Mouse (Mus musculus): ENCODE measurements around the gene Paxbp1. TPM values are rescaled to one million over a fixed set of nuclear protein-coding genes. Genes with fewer than 3 reads are reported as not detected.

The Paxbp1 gene
- 10 to 100 TPM; 45.8 to 77.8 (median 53.7) TPM for total RNA-seq (2022)

- DNase-seq, result peak; percentile 97
Measured at GRCm38 (mm10) chr16:91044270-91045182, at the start of gene Paxbp1. Paxbp1 (minus strand) TSS chr16:91044543.

- DNase-seq, result no peak
Measured at GRCm38 (mm10) chr16:91086642-91087306, 42.4 kb upstream of the Paxbp1 start.

DNA sequence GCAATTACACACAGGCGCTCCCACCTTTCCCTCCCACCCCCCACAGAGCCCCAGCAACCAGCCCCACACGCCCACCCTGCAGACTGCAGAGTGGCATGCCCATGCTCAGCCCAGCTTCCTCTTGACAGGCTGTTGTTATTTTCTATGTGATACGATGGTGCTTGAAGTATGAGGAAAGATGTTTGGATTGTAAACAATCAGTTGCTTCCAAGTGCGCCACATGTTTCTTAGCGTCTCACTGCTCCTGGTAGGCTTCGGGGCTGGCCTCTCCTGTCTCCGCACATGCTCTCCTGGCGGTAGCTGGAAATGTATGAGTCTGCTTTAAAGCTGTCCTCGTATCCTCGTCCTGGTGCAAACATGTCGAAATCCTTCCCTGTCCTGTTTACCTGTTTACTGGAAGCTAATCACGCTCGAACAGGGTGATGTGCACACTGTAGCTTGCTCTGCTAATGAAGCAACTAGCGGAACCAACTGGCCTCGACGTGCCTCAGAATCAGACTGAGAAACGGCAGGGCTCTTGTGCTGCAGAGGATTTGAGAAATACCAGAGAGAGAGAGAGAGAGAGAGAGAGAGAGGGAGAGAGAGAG is 41.0 kb upstream of the Paxbp1 start:
- no peak for DNase-seq

GRCm38 (mm10) chr16:91084307-91085238 is 40.2 kb upstream of the Paxbp1 start:
- DNase-seq, result no peak

DNA sequence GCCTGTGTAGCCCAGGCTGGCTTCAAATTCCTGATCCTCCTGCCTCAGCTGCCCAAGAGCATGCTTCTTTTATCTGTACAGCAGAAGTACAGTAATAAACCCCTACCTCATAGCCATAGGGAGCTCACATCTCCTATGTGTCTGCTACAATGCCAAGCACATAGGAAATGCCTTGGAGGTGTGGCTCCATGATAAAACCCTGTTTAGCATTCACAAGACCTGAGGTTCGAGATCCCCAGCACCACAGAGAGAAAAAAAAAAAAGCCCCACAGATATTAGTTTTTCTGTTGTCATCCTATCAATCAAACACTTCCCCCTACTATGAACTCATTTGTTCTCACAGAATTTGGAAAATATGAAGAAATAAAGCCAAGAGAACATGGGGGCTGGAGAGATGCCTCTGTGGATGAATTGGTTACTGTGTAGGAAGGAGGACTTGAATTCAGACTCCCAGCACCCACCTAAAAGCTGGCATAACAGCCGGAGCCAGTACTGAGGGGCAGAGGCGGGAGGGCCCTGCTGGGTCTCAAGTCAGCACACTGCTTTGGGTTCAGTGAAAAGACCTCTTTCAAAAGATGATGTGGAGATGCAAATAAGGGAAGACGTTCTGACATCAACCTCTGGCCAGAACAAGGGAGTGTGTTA is 38.8 kb upstream of the Paxbp1 start:
- DNase-seq, result no peak

GRCm38 (mm10) chr16:91081508-91081907 is 37.2 kb upstream of the Paxbp1 start:
- DNase-seq, result no peak

DNA sequence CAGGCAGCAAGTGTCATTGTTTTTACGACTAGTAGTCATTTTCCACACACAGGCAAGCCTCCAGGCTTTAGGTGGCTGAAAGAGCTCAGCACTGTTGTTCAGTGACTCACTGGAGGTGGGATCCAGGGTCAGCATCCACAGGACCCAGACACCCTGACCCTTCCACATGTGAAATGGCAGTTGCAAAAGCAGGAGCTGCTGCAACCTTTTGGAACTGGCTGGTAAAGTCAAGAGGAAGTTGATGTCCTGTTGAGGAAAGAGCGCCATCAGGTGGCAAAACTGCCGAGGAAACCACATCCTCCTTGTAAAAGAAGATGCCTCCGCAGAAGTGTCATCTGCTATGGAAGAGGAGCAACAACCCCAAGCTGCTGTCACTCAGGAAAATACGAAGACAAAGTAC is 31.8 kb upstream of the Paxbp1 start:
- peak; percentile 60 for DNase-seq

DNA sequence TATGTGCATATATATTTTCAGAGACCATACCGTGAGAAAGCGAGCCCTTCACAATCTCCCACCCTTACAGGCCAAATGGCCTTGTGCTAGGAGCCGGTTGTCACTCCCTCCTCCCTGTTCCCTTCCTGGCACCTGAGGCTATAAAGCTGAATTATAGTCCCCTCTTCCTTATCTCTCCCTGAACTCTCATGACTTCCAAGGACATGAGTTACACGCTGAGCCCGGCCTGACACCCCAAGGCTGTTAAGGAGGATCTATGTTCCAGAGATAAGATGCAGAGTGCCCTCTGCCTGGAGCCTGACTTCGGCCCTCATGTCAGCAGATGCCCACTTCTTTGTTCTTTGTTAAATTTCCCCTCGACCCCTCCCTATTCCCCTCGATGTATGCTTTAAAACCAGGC is 31.1 kb upstream of the Paxbp1 start:
- peak; percentile 64 for DNase-seq

GRCm38 (mm10) chr16:91073163-91073892 is 29.0 kb upstream of the Paxbp1 start:
- DNase-seq, result peak; percentile 85

GRCm38 (mm10) chr16:91072256-91072655 is 27.9 kb upstream of the Paxbp1 start:
- DNase-seq, result no peak

DNA sequence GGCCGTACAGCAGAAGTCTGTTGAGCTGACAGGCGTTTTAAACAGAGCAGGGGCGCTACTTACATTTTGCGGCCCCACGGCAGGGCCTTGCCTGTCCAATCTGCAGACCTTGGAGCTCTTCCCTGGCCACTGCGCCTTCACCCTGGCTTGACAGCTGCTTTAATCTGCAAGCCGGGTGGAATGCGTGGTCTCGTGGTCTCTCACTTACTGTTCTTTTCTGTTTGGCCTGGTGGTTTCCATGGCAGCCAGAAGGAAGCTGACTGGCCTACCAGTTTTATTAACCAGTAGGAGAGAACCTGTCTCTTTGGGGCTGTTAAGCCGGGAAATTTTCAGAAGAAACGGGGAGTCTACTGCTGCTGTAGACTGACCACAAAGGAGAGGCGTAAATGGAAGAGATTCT is 24.6 kb upstream of the Paxbp1 start:
- DNase-seq, result no peak

GRCm38 (mm10) chr16:91067122-91067521 is 22.8 kb upstream of the Paxbp1 start:
- DNase-seq, result no peak

DNA sequence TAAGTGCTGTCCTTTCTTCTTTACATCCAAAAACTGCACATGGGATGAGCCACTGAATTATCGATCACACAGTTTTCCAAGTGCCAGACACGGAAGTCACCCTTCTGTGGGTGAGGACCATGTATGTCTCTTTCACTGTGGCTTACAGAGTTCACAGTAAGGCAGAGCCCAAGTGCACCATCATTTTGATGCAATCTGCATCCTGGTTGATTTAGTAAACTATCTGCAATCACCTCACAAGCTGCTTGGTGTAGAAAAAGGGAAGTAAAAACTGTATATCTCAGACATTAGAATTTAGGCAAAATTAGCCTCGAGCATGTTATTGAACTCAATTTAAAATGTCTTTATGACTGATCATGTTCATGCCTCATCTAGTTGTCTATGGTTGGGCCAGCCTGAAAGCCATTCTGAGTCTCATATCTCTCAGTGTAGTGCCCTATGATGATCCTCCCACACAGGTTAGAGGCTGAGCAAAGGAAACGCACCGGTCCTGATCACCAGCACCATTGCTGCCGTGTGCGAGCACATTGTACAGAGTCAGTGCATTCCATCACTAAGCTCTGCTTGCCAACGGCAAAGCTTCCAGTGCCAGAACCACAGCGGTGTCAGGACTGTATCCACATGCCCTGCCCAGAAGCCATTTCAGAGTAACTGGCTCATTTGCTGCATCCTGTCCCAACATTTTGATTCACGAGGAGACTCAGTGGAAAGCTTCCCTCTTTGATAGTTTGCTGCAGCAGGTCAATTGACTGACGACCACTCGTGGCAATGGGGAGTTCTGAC is 20.4 kb upstream of the Paxbp1 start:
- no peak for DNase-seq

DNA sequence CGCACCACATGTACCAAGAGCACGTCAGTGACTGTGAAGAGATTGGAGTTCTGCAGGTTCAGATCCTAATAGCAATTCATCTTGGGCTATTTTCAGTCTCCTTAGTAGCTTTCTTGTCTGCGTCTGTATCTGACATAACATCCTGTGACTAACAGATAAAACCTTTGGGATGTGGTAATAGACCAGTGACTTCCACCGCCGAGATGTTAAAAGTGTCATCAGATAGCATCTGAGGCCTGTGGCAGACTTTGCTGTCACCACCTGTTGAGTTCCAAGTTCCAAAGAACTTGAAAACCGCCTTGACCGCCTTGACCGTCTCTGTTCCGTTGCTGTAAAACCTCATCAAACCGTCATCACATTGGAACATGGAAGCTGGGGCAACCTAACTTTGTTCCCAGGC is 19.4 kb upstream of the Paxbp1 start:
- no peak for DNase-seq

DNA sequence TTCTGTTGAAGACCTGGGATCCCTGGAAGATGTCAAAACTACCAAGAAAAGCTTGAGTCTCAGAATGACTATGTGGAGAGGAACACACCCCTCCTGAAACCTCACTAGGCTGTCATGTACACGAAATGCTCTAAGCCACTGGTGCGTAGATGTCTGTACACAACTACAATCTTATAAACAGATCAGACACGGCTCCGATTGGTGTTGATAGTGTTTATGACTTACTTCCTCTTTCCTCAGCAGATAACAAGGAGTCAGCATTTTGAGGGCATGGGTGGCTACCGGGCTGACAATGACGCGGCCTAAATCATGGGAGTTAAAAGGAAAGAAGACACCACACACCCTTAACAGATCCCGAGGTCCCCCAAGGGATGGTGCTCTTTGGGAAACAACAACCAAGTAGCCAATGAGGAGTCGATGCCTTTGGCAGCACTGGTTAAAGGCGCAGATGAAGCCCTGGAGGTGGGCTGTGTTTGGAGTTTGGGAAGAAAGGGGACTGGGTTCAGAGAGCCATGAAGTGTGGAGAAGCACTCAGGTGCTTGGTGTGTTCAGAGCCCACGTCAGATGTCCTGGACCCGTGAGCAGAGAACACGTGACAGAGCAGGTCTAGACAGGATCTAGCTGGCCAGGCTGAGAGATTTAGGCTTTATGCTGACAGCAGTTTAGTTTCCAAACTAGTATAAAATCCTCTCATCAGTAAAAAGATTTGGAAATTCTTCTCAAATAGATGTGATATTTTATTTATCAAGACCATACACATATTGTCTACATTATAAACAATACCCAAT is 17.4 kb upstream of the Paxbp1 start:
- DNase-seq, result no peak

GRCm38 (mm10) chr16:91057741-91058140 is 13.4 kb upstream of the Paxbp1 start:
- no peak for DNase-seq

- no peak for DNase-seq
Measured at GRCm38 (mm10) chr16:91057261-91057660, 12.9 kb upstream of the Paxbp1 start.

- DNase-seq, result no peak
Measured at GRCm38 (mm10) chr16:91056043-91056821, 11.9 kb upstream of the Paxbp1 start.

DNA sequence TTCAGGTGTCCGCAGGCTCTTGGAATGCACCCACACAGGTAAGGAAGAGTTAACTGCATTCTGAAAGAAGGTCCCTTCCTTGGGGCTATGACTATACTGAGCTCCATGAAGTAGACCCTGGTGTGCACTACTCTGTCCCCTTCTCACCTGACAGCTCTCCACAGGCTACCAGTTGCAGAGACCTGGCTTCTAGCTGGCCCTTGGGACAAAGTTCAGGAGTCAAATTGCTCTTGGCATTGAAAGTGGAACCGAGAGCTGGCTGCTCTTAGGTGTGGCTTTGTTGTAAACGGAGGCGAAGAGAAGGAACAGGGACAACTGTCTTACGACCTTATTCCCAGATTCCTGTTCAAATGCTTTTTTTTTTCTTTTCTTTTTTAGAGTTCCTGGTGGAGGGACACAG is 10.8 kb upstream of the Paxbp1 start:
- no peak for DNase-seq
